Mouse (Mus musculus): ENCODE measurements around the gene Myo15b. TPM values are rescaled to one million over a fixed set of nuclear protein-coding genes. Genes with fewer than 3 reads are reported as not detected.

Myo15b gene
- total and polyA plus RNA-seq, 2 experiments = 0.28 to 0.51 TPM

- no peak for DNase-seq (ENCODE audit: extremely low read depth, low read depth, low spot score)
- Histone ChIP-seq H3K36me3 (ENCODE audit: control insufficient read depth, insufficient read depth, low read length) (no peaks in the 10 kb centered on the region), H3K4me3 (ENCODE audit: insufficient read depth, low read depth, low read length) (no peak overlapping the region), H3K9ac (ENCODE audit: low read depth, low read length) (no peak overlapping the region), H3K4me1 (ENCODE audit: control insufficient read depth, insufficient read depth, low read length) (peaks cover 32% of the 10 kb centered on the region), H3K27me3 (ENCODE audit: control insufficient read depth, insufficient read depth, low read length) (no peaks in the 10 kb centered on the region), H3K79me2 (ENCODE audit: control insufficient read depth, insufficient read depth, low read length) (peaks cover 5% of the 10 kb centered on the region; the same call in 1 of the 2 replicates), H3K27ac (replicated peaks; ENCODE audit: insufficient read depth, low read depth, low read length) (no peak overlapping the region)
- 80% methylated on average over 3 of the region's 3 CpGs for WGBS
- TF ChIP-seq CTCF (IDR thresholded peaks at IDR 0.05; ENCODE audit: low read depth, low read length) (no peak), POLR2A (IDR thresholded peaks at IDR 0.05; ENCODE audit: extremely low read depth, insufficient read depth, low read length) (no peak)
Observed at GRCm38 (mm10) chr11:115839732-115840131, 18.5 kb upstream of the Myo15b start.

- H3K79me2 ChIP-seq (ENCODE audit: control insufficient read depth, insufficient read depth, low read length) = peaks cover 5% of the 10 kb centered on the region; the same call in 1 of the 2 replicates
- H3K4me1 ChIP-seq (ENCODE audit: control insufficient read depth, insufficient read depth, low read length) = peaks cover 32% of the 10 kb centered on the region
- peaks cover 6% of the 10 kb centered on the region; the same call in 1 of the 2 replicates for H3K36me3 ChIP-seq (ENCODE audit: control insufficient read depth, insufficient read depth, low read length)
- no peak overlapping the region for H3K9ac ChIP-seq (ENCODE audit: low read depth, low read length)
- H3K27ac ChIP-seq (replicated peaks; ENCODE audit: insufficient read depth, low read depth, low read length) = no peak overlapping the region
- DNase-seq (ENCODE audit: extremely low read depth, low read depth, low spot score) = no peak
- H3K27me3 ChIP-seq (ENCODE audit: control insufficient read depth, insufficient read depth, low read length) = no peaks in the 10 kb centered on the region
- no peak overlapping the region for H3K4me3 ChIP-seq (ENCODE audit: insufficient read depth, low read depth, low read length)
- TF ChIP-seq POLR2A (IDR thresholded peaks at IDR 0.05; ENCODE audit: extremely low read depth, insufficient read depth, low read length) (no peak), CTCF (IDR thresholded peaks at IDR 0.05; ENCODE audit: low read depth, low read length) (peak; percentile 50)
- WGBS = 91% methylated on average over 6 of the region's 6 CpGs
Observed at GRCm38 (mm10) chr11:115841044-115841443, 17.2 kb upstream of the Myo15b start.

GRCm38 (mm10) chr11:115841961-115842550 is 16.1 kb upstream of the Myo15b start:
- 28% methylated on average over 6 of the region's 6 CpGs for WGBS
- peak overlapping the region; percentile 65 for H3K27ac ChIP-seq (replicated peaks; ENCODE audit: insufficient read depth, low read depth, low read length)
- peaks cover 32% of the 10 kb centered on the region for H3K4me1 ChIP-seq (ENCODE audit: control insufficient read depth, insufficient read depth, low read length)

GRCm38 (mm10) chr11:115843141-115843890 is 14.9 kb upstream of the Myo15b start:
- Histone ChIP-seq H3K9ac (ENCODE audit: low read depth, low read length) (no peak overlapping the region), H3K79me2 (ENCODE audit: control insufficient read depth, insufficient read depth, low read length) (peaks cover 5% of the 10 kb centered on the region; the same call in 1 of the 2 replicates), H3K4me1 (ENCODE audit: control insufficient read depth, insufficient read depth, low read length) (peaks cover 23% of the 10 kb centered on the region), H3K27me3 (ENCODE audit: control insufficient read depth, insufficient read depth, low read length) (no peaks in the 10 kb centered on the region), H3K4me3 (ENCODE audit: insufficient read depth, low read depth, low read length) (no peak overlapping the region), H3K36me3 (ENCODE audit: control insufficient read depth, insufficient read depth, low read length) (peaks cover 10% of the 10 kb centered on the region; the same call in 1 of the 2 replicates), H3K27ac (replicated peaks; ENCODE audit: insufficient read depth, low read depth, low read length) (peak overlapping the region; percentile 32; the same call in 1 of the 2 replicates)
- DNase-seq (ENCODE audit: extremely low read depth, low read depth, low spot score) = no peak
- TF ChIP-seq CTCF (IDR thresholded peaks at IDR 0.05; ENCODE audit: low read depth, low read length) (no peak), POLR2A (IDR thresholded peaks at IDR 0.05; ENCODE audit: extremely low read depth, insufficient read depth, low read length) (no peak)
- WGBS = 77% methylated on average over 12 of the region's 14 CpGs

More at GRCm38 (mm10) chr11:115841961-115842550, 16.1 kb upstream of the Myo15b start:
- TF ChIP-seq POLR2A (IDR thresholded peaks at IDR 0.05; ENCODE audit: extremely low read depth, insufficient read depth, low read length) (no peak), CTCF (IDR thresholded peaks at IDR 0.05; ENCODE audit: low read depth, low read length) (no peak)
- Histone ChIP-seq H3K9ac (ENCODE audit: low read depth, low read length) (0 out of 2 replicates have a peak overlapping the region, but pooled peaks have one; percentile 12), H3K4me3 (ENCODE audit: insufficient read depth, low read depth, low read length) (no peak overlapping the region), H3K36me3 (ENCODE audit: control insufficient read depth, insufficient read depth, low read length) (peaks cover 8% of the 10 kb centered on the region; the same call in 1 of the 2 replicates), H3K27me3 (ENCODE audit: control insufficient read depth, insufficient read depth, low read length) (no peaks in the 10 kb centered on the region), H3K79me2 (ENCODE audit: control insufficient read depth, insufficient read depth, low read length) (peaks cover 5% of the 10 kb centered on the region; the same call in 1 of the 2 replicates)
- DNase-seq (ENCODE audit: extremely low read depth, low read depth, low spot score) = peak; percentile 77

- H3K27ac ChIP-seq (replicated peaks; ENCODE audit: insufficient read depth, low read depth, low read length) = peak overlapping the region; percentile 32; the same call in 1 of the 2 replicates
- peak; percentile 81 for DNase-seq (ENCODE audit: extremely low read depth, low read depth, low spot score)
- H3K79me2 ChIP-seq (ENCODE audit: control insufficient read depth, insufficient read depth, low read length) = no peaks in the 10 kb centered on the region; the same call in 1 of the 2 replicates
- H3K27me3 ChIP-seq (ENCODE audit: control insufficient read depth, insufficient read depth, low read length) = no peaks in the 10 kb centered on the region
- WGBS = 39% methylated on average over 5 of the region's 5 CpGs
- TF ChIP-seq POLR2A (IDR thresholded peaks at IDR 0.05; ENCODE audit: extremely low read depth, insufficient read depth, low read length) = no peak
- no peak for TF ChIP-seq CTCF (IDR thresholded peaks at IDR 0.05; ENCODE audit: low read depth, low read length)
- H3K4me3 ChIP-seq (ENCODE audit: insufficient read depth, low read depth, low read length) = no peak overlapping the region
- no peak overlapping the region for H3K9ac ChIP-seq (ENCODE audit: low read depth, low read length)
- peaks cover 10% of the 10 kb centered on the region; the same call in 1 of the 2 replicates for H3K36me3 ChIP-seq (ENCODE audit: control insufficient read depth, insufficient read depth, low read length)
- H3K4me1 ChIP-seq (ENCODE audit: control insufficient read depth, insufficient read depth, low read length) = peaks cover 17% of the 10 kb centered on the region
Observed at GRCm38 (mm10) chr11:115843891-115844239, 14.3 kb upstream of the Myo15b start.

Data from liver, adult 2 months (tissue).